Mouse (Mus musculus) mesoderm, embryonic 11.5 days (tissue): ENCODE measurements around the gene Kcnc1.
A peak's percentile ranks its signal among the peaks of the same experiment; 100 is the strongest.

Experiments used
- DNase-seq: peaks from one replicate; pipeline ENCODE4 v3.0.0-alpha.2; 2012; ENCODE audit warnings: low read depth, low spot score

Kcnc1 gene

GRCm38 (mm10) chr7:46396231-46396927 is at the start of gene Kcnc1:
Gene Kcnc1 (plus strand): TSS chr7:46396497.
- peak; percentile 84 for DNase-seq

- DNase-seq = no peak
Observed at GRCm38 (mm10) chr7:46347692-46348091, 48.6 kb upstream of the Kcnc1 start.

- no peak for DNase-seq
Observed at GRCm38 (mm10) chr7:46348813-46349212, 47.5 kb upstream of the Kcnc1 start.

- no peak for DNase-seq
Observed at GRCm38 (mm10) chr7:46350119-46350702, 46.1 kb upstream of the Kcnc1 start.

GRCm38 (mm10) chr7:46352748-46353147 is 43.5 kb upstream of the Kcnc1 start:
- no peak for DNase-seq

GRCm38 (mm10) chr7:46353216-46353615 is 43.1 kb upstream of the Kcnc1 start:
- no peak for DNase-seq

GRCm38 (mm10) chr7:46353875-46354274 is 42.4 kb upstream of the Kcnc1 start:
- DNase-seq = no peak

GRCm38 (mm10) chr7:46361776-46362175 is 34.5 kb upstream of the Kcnc1 start:
- DNase-seq = no peak

GRCm38 (mm10) chr7:46364154-46364553 is 32.1 kb upstream of the Kcnc1 start:
- DNase-seq = no peak

GRCm38 (mm10) chr7:46365810-46366209 is 30.5 kb upstream of the Kcnc1 start:
- no peak for DNase-seq

- DNase-seq = no peak
Observed at GRCm38 (mm10) chr7:46371104-46371503, 25.2 kb upstream of the Kcnc1 start.

- no peak for DNase-seq
Observed at GRCm38 (mm10) chr7:46376172-46377007, 19.9 kb upstream of the Kcnc1 start, which contains the start of gene Myod1. Gene Myod1 (plus strand): TSS chr7:46376474.

- DNase-seq = peak; percentile 65
Observed at GRCm38 (mm10) chr7:46377008-46377346, 19.3 kb upstream of the Kcnc1 start.

GRCm38 (mm10) chr7:46378123-46378522 is 18.2 kb upstream of the Kcnc1 start:
- DNase-seq = no peak

GRCm38 (mm10) chr7:46378983-46379382 is 17.3 kb upstream of the Kcnc1 start:
- peak; percentile 63 for DNase-seq

- no peak for DNase-seq
Observed at GRCm38 (mm10) chr7:46380625-46381024, 15.7 kb upstream of the Kcnc1 start.

- DNase-seq = no peak
Observed at GRCm38 (mm10) chr7:46387430-46387829, 8.9 kb upstream of the Kcnc1 start.

GRCm38 (mm10) chr7:46389456-46390085 is 6.7 kb upstream of the Kcnc1 start:
- no peak for DNase-seq

GRCm38 (mm10) chr7:46390226-46390625 is 6.1 kb upstream of the Kcnc1 start:
- no peak for DNase-seq

- DNase-seq = no peak
Observed at GRCm38 (mm10) chr7:46391701-46392100, 4.6 kb upstream of the Kcnc1 start.

GRCm38 (mm10) chr7:46393116-46393515 is 3.2 kb upstream of the Kcnc1 start:
- peak; percentile 88 for DNase-seq
